In genomic region chr7:16842645-16843063, GRCm38 (mm10) we compare ENCODE assay signal across 8 mouse cellular contexts. TPM values are rescaled to one million over a fixed set of nuclear protein-coding genes. Genes with fewer than 3 reads are reported as not detected.
DNase-seq lines count a peak whose midpoint lies in the region; ATAC-seq lines count a peak whose summit lies in the region.

Gene Prkd2 (plus strand): TSS chr7:16842902.

- peak; percentile 79 for DNase-seq in T-cell, adult 2 months (ENCODE audit: low spot score)
- DNase-seq in cerebellum, postnatal 36 days, result peak; percentile 87
- DNase-seq in frontal cortex, postnatal 36 days (ENCODE audit: low spot score in 2 of 2), result peak; percentile 85 to 89
- DNase-seq in hindbrain, embryonic 14.5 days (ENCODE audit: low spot score), result peak; percentile 90
- peak; percentile 82 to 85 for DNase-seq in layer of hippocampus, postnatal 25 days (ENCODE audit: extremely low spot score in 1 of 2, low spot score in 1 of 2)
- peak; percentile 95 for DNase-seq in lung, postnatal 14 days
- peak; percentile 88 for DNase-seq in ovary, postnatal 36 days (ENCODE audit: low spot score)
- DNase-seq in thymus, postnatal 25 days, result peak; percentile 96

- H3K27me3 ChIP-seq in hindbrain, embryonic 14.5 days (ENCODE audit: control insufficient read depth, insufficient read depth, low read length), result no peaks in the 10 kb centered on the region

- H3K4me1 ChIP-seq in hindbrain, embryonic 14.5 days (replicated peaks; ENCODE audit: control insufficient read depth, insufficient read depth, low read length), result peaks cover 19% of the 10 kb centered on the region

- H3K27ac ChIP-seq in hindbrain, embryonic 14.5 days, result peak within 1 kb of the TSS; percentile 69

- WGBS in hindbrain, embryonic 14.5 days, result under 1% methylated on average over 29 of the region's 32 CpGs

- H3K4me2 ChIP-seq in hindbrain, embryonic 14.5 days (replicated peaks), result peak within 1 kb of the TSS; percentile 92

- ATAC-seq in hindbrain, embryonic 14.5 days (ENCODE audit: low FRiP score), result peak; percentile 90

- peak within 1 kb of the TSS; percentile 71 for H3K9ac ChIP-seq in hindbrain, embryonic 14.5 days

- H3K4me3 ChIP-seq in hindbrain, embryonic 14.5 days (replicated peaks; ENCODE audit: low read length), result peak within 1 kb of the TSS; percentile 47

- peaks cover 37% of the 10 kb centered on the region for H3K36me3 ChIP-seq in hindbrain, embryonic 14.5 days (replicated peaks; ENCODE audit: control insufficient read depth, insufficient read depth)

- H3K9me3 ChIP-seq in hindbrain, embryonic 14.5 days (ENCODE audit: control insufficient read depth, low read length), result no peaks in the 10 kb centered on the region

RNA-seq across cellular contexts. Expression of gene Prkd2, which starts in this region (rescaled TPM):
- polyA plus RNA-seq in hindbrain, embryonic 14.5 days (2014; fragmentation: Nextera tagmentation; extraction: Ambion mirVana), result 5.6 and 5.8 TPM in 2 replicates
- 1 to 10 TPM; 5.2 to 6.9 TPM for total RNA-seq in layer of hippocampus, postnatal 25 days (2021)

Comparison
In these comparisons a context has a peak if more than half of its experiments do, and no peak if none do; other contexts are left out.
1. Peak in every context shown above with its lines: DNase-seq, ATAC-seq, H3K4me3 ChIP-seq and H3K27ac ChIP-seq.